Mouse (Mus musculus): Measurements from ENCODE around the gene 1700011M02Rik. TPM values are rescaled to one million over a fixed set of nuclear protein-coding genes. Genes with fewer than 3 reads are reported as not detected.
"Not testable (repeated sequence)": the region's sequence is repeated elsewhere in the genome, so short reads cannot be mapped to it uniquely, and the experiment has no call there.

1700011M02Rik gene
- polyA plus RNA-seq (2016; fragmentation: Nextera tagmentation; extraction: Ambion mirVana): not detected in 2 replicates

- peaks cover 89% of the 10 kb centered on the region for H3K27me3 ChIP-seq (ENCODE audit: low read depth, poor library complexity, severe bottlenecking)
- 88% methylated on average over 9 of the region's 9 CpGs for WGBS
These were observed at the start of gene 1700011M02Rik, which contains the start of gene Dmrtc1a for GRCm38 (mm10) chrX:102908587-102908986. 1700011M02Rik (plus strand) TSS chrX:102908905. Dmrtc1a (minus strand) TSS chrX:102908687.

GRCm38 (mm10) chrX:102867871-102868270, 40.8 kb upstream of the 1700011M02Rik start, which contains the start of gene 1700031F05Rik:
1700031F05Rik (minus strand) TSS chrX:102867971.
- no peaks in the 10 kb centered on the region for H3K36me3 ChIP-seq
- H3K27me3 ChIP-seq (ENCODE audit: low read depth, poor library complexity, severe bottlenecking): peaks cover 60% of the 10 kb centered on the region
- no peak within 1 kb of the TSS for H3K4me3 ChIP-seq
- H3K4me1 ChIP-seq: no peaks in the 10 kb centered on the region
- 91% methylated on average over 6 of the region's 6 CpGs for WGBS
- H3K9me3 ChIP-seq (replicated peaks): no peaks in the 10 kb centered on the region
- DNase-seq (ENCODE audit: low spot score): no peak
- H3K27ac ChIP-seq: no peak within 1 kb of the TSS

More at GRCm38 (mm10) chrX:102908587-102908986, at the start of gene 1700011M02Rik, which contains the start of gene Dmrtc1a:
- H3K4me3 ChIP-seq; H3K27ac ChIP-seq; DNase-seq (ENCODE audit: low spot score); H3K4me1 ChIP-seq; H3K36me3 ChIP-seq; H3K9me3 ChIP-seq (replicated peaks): not testable (repeated sequence)

DNA sequence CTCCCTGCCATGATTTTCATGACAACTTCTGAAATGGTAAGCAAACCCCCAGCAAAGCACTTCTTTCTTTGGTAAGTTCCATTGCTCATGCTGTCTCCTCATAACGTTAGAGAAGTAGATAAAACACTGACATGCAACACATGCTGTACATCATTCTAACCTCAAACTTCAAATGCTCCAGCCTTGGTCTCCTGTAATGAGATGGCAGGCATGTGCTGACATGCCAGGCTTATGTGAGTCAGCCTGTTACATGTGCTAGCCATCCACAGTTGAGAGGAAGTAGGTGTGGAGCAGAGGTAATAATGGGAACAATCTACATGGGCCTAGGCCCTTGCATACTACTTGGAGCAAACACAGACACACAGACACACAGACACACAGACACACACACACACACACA, 6.1 kb downstream of the 1700011M02Rik start:
- not testable (repeated sequence) for H3K4me1 ChIP-seq; DNase-seq (ENCODE audit: low spot score); H3K36me3 ChIP-seq; H3K27ac ChIP-seq; H3K4me3 ChIP-seq; H3K9me3 ChIP-seq (replicated peaks)
- H3K27me3 ChIP-seq (ENCODE audit: low read depth, poor library complexity, severe bottlenecking): peaks cover 62% of the 10 kb centered on the region
- 70% methylated on average over 1 of the region's 1 CpGs for WGBS

- not testable (repeated sequence) for H3K9me3 ChIP-seq (replicated peaks); H3K4me3 ChIP-seq; H3K27ac ChIP-seq; H3K4me1 ChIP-seq; H3K36me3 ChIP-seq
- peaks cover 47% of the 10 kb centered on the region for H3K27me3 ChIP-seq (ENCODE audit: low read depth, poor library complexity, severe bottlenecking)
- DNase-seq (ENCODE audit: low spot score): peak; percentile 33
- WGBS: 21% methylated on average over 4 of the region's 4 CpGs
These were observed 18.0 kb downstream of the 1700011M02Rik start for GRCm38 (mm10) chrX:102926707-102927106.

DNA sequence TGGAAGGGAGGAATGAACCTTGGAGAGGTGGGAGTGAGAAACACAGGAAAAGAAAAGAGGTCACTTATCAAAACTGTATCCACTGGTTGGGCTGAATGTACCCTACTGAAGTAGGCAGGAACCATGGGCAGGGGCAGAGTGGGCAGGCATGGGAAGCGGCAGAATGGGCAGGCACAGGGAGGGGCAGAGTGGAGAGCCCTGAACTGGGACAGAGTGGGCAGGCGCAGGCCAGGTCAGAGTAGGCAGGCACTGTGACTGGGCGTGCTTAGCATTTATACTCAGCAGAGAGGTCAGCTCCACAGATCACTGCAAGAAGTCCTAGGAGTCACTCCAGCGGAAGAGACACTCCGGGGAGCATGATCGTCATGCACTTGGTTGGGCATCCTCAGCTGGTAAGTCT, 19.4 kb downstream of the 1700011M02Rik start, which contains the start of gene 1700018G05Rik:
1700018G05Rik (plus strand) TSS at position 301 of the 400 bp plus-strand sequence.
- H3K27me3 ChIP-seq (ENCODE audit: low read depth, poor library complexity, severe bottlenecking): peaks cover 41% of the 10 kb centered on the region
- 84% methylated on average over 6 of the region's 6 CpGs for WGBS
- H3K4me1 ChIP-seq; H3K36me3 ChIP-seq; H3K9me3 ChIP-seq (replicated peaks); H3K27ac ChIP-seq; H3K4me3 ChIP-seq; DNase-seq (ENCODE audit: low spot score): not testable (repeated sequence)

- peak overlapping the region; percentile 65 for H3K4me3 ChIP-seq
- no peaks in the 10 kb centered on the region for H3K9me3 ChIP-seq (replicated peaks)
- peak; percentile 27 for DNase-seq (ENCODE audit: low spot score)
- WGBS: 47% methylated on average over 12 of the region's 12 CpGs
- no peaks in the 10 kb centered on the region for H3K36me3 ChIP-seq
- peaks cover 78% of the 10 kb centered on the region for H3K27me3 ChIP-seq (ENCODE audit: low read depth, poor library complexity, severe bottlenecking)
- no peaks in the 10 kb centered on the region for H3K4me1 ChIP-seq
- H3K27ac ChIP-seq: peak overlapping the region; percentile 81; the same call in 1 of the 2 replicates
These were observed 24.4 kb downstream of the 1700011M02Rik start for GRCm38 (mm10) chrX:102932992-102933570.

DNA sequence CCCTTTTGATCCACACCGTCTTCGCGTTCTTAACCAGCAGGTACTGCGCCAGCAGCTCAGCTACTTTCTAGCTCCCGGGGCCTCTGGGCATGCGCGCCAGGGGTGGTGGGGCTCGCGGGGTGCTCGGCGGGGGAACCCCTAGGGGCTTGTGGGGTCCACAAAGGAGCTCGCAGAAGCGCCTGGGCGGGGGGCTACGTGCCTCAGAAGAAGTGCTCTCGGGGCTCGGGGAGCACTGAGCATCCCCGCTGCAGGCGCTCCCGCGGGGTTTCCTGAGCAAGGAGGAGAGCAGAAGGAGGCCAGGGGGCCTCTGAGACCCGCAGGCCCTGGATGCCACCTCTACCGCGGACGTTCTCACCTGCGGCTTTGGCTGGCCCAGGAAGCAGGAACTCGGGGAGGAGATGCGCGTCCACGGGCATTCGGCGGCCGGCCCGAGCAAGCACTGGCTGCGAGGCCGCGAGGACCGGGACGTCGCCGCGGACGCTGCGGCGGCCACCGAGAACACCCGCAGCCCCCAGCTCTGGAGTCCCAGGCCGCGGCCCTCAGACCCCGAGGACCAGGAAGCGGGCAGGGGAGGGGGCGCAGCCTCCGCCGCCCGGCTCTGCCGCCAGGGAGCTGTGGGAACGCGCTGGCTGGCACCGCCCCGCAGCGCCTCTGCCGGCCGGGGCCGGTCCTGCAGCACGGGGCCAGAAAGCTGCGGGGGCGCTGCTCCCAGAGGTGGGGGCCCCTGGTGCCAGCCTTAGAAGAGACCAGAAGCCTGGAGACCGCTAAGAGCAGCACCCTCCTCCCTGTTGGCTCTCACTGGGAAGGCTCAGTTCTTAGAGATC, 25.1 kb downstream of the 1700011M02Rik start:
- Histone ChIP-seq H3K4me1 (no peaks in the 10 kb centered on the region), H3K36me3 (no peaks in the 10 kb centered on the region), H3K27me3 (ENCODE audit: low read depth, poor library complexity, severe bottlenecking) (peaks cover 78% of the 10 kb centered on the region), H3K9me3 (replicated peaks) (no peaks in the 10 kb centered on the region), H3K4me3 (peak overlapping the region; percentile 65), H3K27ac (peak overlapping the region; percentile 81)
- DNase-seq (ENCODE audit: low spot score): peak; percentile 74
- WGBS: 9% methylated on average over 42 of the region's 68 CpGs

GRCm38 (mm10) chrX:102934395-102934764, 25.7 kb downstream of the 1700011M02Rik start:
- peak; percentile 28 for DNase-seq (ENCODE audit: low spot score)
- Histone ChIP-seq H3K27me3 (ENCODE audit: low read depth, poor library complexity, severe bottlenecking) (peaks cover 75% of the 10 kb centered on the region), H3K4me1 (no peaks in the 10 kb centered on the region), H3K4me3 (peak overlapping the region; percentile 65), H3K36me3 (no peaks in the 10 kb centered on the region), H3K27ac (peak overlapping the region; percentile 81; the same call in 1 of the 2 replicates), H3K9me3 (replicated peaks) (no peaks in the 10 kb centered on the region)
- whole genome bisulfite sequencing: 49% methylated on average over 8 of the region's 8 CpGs

- Histone ChIP-seq H3K27ac (no peak overlapping the region), H3K9me3 (replicated peaks) (no peaks in the 10 kb centered on the region), H3K4me1 (no peaks in the 10 kb centered on the region), H3K4me3 (no peak overlapping the region), H3K36me3 (no peaks in the 10 kb centered on the region), H3K27me3 (ENCODE audit: low read depth, poor library complexity, severe bottlenecking) (peaks cover 76% of the 10 kb centered on the region)
- 68% methylated on average over 5 of the region's 5 CpGs for WGBS
- DNase-seq (ENCODE audit: low spot score): no peak
These were observed 28.0 kb downstream of the 1700011M02Rik start for GRCm38 (mm10) chrX:102936743-102937142.

DNA sequence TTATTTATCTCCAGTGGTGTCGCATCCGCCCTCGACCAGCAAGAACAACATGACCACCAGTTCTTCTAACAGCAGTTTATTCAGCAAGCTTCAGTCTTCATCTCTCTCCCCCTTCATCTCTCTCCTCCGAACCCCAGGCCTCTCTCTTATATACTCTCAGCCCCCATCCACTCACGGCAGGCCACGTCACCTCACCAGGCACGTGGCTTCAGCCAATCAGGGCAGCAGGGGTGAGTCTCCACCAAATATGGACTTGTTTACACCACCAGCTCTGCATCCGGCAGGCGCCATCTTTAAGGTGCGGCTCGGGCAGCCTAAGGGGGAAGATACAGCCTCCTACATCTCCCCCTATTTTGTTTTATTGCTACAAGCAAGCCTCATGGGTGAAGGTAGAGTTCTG, 41.4 kb downstream of the 1700011M02Rik start:
- H3K36me3 ChIP-seq; H3K27ac ChIP-seq; H3K4me1 ChIP-seq; H3K9me3 ChIP-seq (replicated peaks); H3K4me3 ChIP-seq; DNase-seq (ENCODE audit: low spot score): not testable (repeated sequence)
- peaks cover 70% of the 10 kb centered on the region for H3K27me3 ChIP-seq (ENCODE audit: low read depth, poor library complexity, severe bottlenecking)
- 91% methylated on average over 11 of the region's 11 CpGs for WGBS

DNA sequence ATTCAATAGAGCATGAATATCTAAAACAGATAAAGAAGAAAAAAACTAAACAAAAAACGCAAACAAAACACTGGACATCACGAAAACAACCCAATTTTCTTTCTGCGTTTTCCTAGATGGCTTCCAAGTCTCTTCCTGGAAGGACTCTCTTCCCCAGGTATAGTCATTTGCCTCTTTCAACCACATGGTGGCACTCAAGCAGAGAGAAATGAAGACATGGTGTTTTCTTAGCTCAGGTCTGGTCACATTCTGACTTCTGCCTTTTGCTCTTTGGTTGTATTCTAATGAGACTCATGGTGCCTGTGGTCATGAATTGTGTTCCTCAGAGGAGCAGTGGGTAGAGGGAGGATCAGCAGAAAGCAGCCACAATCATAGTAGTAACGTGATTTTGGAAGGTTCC, 50.2 kb downstream of the 1700011M02Rik start:
- WGBS: 44% methylated on average over 4 of the region's 4 CpGs
- Histone ChIP-seq H3K9me3 (replicated peaks) (no peaks in the 10 kb centered on the region), H3K27me3 (ENCODE audit: low read depth, poor library complexity, severe bottlenecking) (peaks cover 52% of the 10 kb centered on the region), H3K36me3 (no peaks in the 10 kb centered on the region), H3K27ac (no peak overlapping the region), H3K4me3 (no peak overlapping the region), H3K4me1 (no peaks in the 10 kb centered on the region)
- DNase-seq (ENCODE audit: low spot score): no peak

Data from limb, embryonic 10.5 days (tissue).